ENCODE assay signal across 8 mouse cellular contexts in the genomic region with DNA sequence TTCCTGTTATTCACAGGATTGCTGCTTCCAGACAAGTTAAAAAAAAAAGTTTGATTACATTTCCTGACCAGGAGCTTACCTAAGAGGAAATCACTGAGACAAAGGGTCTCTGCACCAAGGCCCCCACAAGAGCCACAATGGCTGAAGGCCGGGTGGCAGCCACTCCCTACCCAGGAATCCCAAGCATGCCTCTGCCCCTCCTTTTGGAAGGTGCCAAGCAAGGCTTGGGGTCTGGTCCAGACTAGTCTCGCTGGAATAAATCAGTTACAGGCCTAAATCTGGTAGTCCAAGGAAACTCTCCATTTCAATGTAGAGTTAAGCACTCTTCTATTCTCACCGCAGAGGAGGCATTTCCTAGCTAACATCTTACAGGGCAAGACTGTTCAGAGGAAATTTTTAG.
DNase-seq lines count a peak whose midpoint lies in the region; ATAC-seq and TF ChIP-seq lines count a peak whose summit lies in the region.

No protein-coding gene starts in this region.

- H3K27ac ChIP-seq in embryonic facial prominence, embryonic 11.5 days (replicated peaks; ENCODE audit: low read depth, low read length) = no peak overlapping the region
- H3K27ac ChIP-seq in hindbrain, embryonic 13.5 days = 0 out of 2 replicates have a peak overlapping the region, but pooled peaks have one; percentile 86
- H3K27ac ChIP-seq in liver, embryonic 11.5 days (ENCODE audit: low read depth, low read length) = no peak overlapping the region
- peak overlapping the region; percentile 96 for H3K27ac ChIP-seq in stomach, embryonic 15.5 days

- peak; percentile 36 for DNase-seq in embryonic facial prominence, embryonic 11.5 days (ENCODE audit: low spot score)
- no peak for DNase-seq in liver, embryonic 11.5 days (ENCODE audit: low spot score)
- DNase-seq in cerebellum, adult 9-11 months = no peak
- DNase-seq in urinary bladder, postnatal 36 days (ENCODE audit: low spot score in 2 of 2) = no peak

- H3K36me3 ChIP-seq in C2C12 (ENCODE audit: control insufficient read depth, insufficient read depth) = peaks cover 9% of the 10 kb centered on the region
- no peaks in the 10 kb centered on the region for H3K36me3 ChIP-seq in embryonic facial prominence, embryonic 11.5 days (replicated peaks; ENCODE audit: control insufficient read depth, insufficient read depth, low read depth, low read length)
- H3K36me3 ChIP-seq in hindbrain, embryonic 13.5 days = no peaks in the 10 kb centered on the region
- H3K36me3 ChIP-seq in liver, embryonic 11.5 days (ENCODE audit: control insufficient read depth, insufficient read depth, low read length) = no peaks in the 10 kb centered on the region
- no peaks in the 10 kb centered on the region for H3K36me3 ChIP-seq in stomach, embryonic 15.5 days

- no peak for TF ChIP-seq CTCF in C2C12 (IDR thresholded peaks at IDR 0.05; ENCODE audit: control insufficient read depth, insufficient read depth, insufficient read length)

- peak overlapping the region; percentile 26 for H3ac ChIP-seq in C2C12 (ENCODE audit: control insufficient read depth, insufficient read length, low read depth)

- no peaks in the 10 kb centered on the region for H3K27me3 ChIP-seq in C2C12 (ENCODE audit: control insufficient read depth, insufficient read depth, insufficient read length)
- no peaks in the 10 kb centered on the region; the same call in 1 of the 2 replicates for H3K27me3 ChIP-seq in embryonic facial prominence, embryonic 11.5 days (ENCODE audit: control insufficient read depth, insufficient read depth, low read length)
- H3K27me3 ChIP-seq in hindbrain, embryonic 13.5 days = peaks cover 11% of the 10 kb centered on the region; the same call in 1 of the 2 replicates
- peaks cover 10% of the 10 kb centered on the region for H3K27me3 ChIP-seq in liver, embryonic 11.5 days (replicated peaks; ENCODE audit: control insufficient read depth, insufficient read depth, low read length)
- H3K27me3 ChIP-seq in stomach, embryonic 15.5 days (replicated peaks) = no peaks in the 10 kb centered on the region

- no peak overlapping the region; the same call in 1 of the 2 replicates for H3K4me2 ChIP-seq in embryonic facial prominence, embryonic 11.5 days (ENCODE audit: low read depth, low read length)
- H3K4me2 ChIP-seq in hindbrain, embryonic 13.5 days = peak overlapping the region; percentile 91; the same call in 1 of the 2 replicates
- H3K4me2 ChIP-seq in liver, embryonic 11.5 days = peak overlapping the region; percentile 93
- H3K4me2 ChIP-seq in stomach, embryonic 15.5 days = peak overlapping the region; percentile 94

- H3K4me3 ChIP-seq in C2C12 (ENCODE audit: insufficient read depth, poor library complexity, severe bottlenecking) = peak overlapping the region; percentile 71
- no peak overlapping the region for H3K4me3 ChIP-seq in embryonic facial prominence, embryonic 11.5 days (ENCODE audit: low read depth, low read length)
- no peak overlapping the region for H3K4me3 ChIP-seq in hindbrain, embryonic 13.5 days
- H3K4me3 ChIP-seq in liver, embryonic 11.5 days (ENCODE audit: low read depth, low read length) = no peak overlapping the region
- peak overlapping the region; percentile 69 for H3K4me3 ChIP-seq in stomach, embryonic 15.5 days (replicated peaks)

- peaks cover 3% of the 10 kb centered on the region; the same call in 1 of the 2 replicates for H3K4me1 ChIP-seq in embryonic facial prominence, embryonic 11.5 days (ENCODE audit: control insufficient read depth, insufficient read depth, low read length)
- peaks cover 39% of the 10 kb centered on the region for H3K4me1 ChIP-seq in hindbrain, embryonic 13.5 days (replicated peaks)
- H3K4me1 ChIP-seq in liver, embryonic 11.5 days (replicated peaks; ENCODE audit: control insufficient read depth, insufficient read depth, low read length) = peaks cover 21% of the 10 kb centered on the region
- peaks cover 20% of the 10 kb centered on the region for H3K4me1 ChIP-seq in stomach, embryonic 15.5 days

- peaks cover 31% of the 10 kb centered on the region for H3K79me2 ChIP-seq in C2C12 (ENCODE audit: control insufficient read depth, insufficient read depth)

- H3K9me3 ChIP-seq in embryonic facial prominence, embryonic 11.5 days (replicated peaks; ENCODE audit: control insufficient read depth, low read length) = no peaks in the 10 kb centered on the region
- no peaks in the 10 kb centered on the region for H3K9me3 ChIP-seq in hindbrain, embryonic 13.5 days
- no peaks in the 10 kb centered on the region for H3K9me3 ChIP-seq in liver, embryonic 11.5 days (ENCODE audit: control insufficient read depth, low read length)
- no peaks in the 10 kb centered on the region for H3K9me3 ChIP-seq in stomach, embryonic 15.5 days

- no peak for ATAC-seq in embryonic facial prominence, embryonic 11.5 days (replicated peaks; ENCODE audit: insufficient number of reproducible peaks, low FRiP score, low TSS enrichment, low read depth)
- no peak for ATAC-seq in hindbrain, embryonic 13.5 days (ENCODE audit: low FRiP score)
- ATAC-seq in liver, embryonic 11.5 days (replicated peaks; ENCODE audit: low FRiP score) = no peak
- ATAC-seq in stomach, embryonic 15.5 days (ENCODE audit: insufficient read depth, low FRiP score, low read depth) = no peak
- no peak for ATAC-seq in megakaryocyte progenitor cell, adult 5-6 weeks (replicated peaks; ENCODE audit: poor library complexity)

- WGBS in embryonic facial prominence, embryonic 11.5 days = 11% methylated on average over 3 of the region's 3 CpGs
- WGBS in hindbrain, embryonic 13.5 days = 20% methylated on average over 3 of the region's 3 CpGs
- 27% methylated on average over 3 of the region's 3 CpGs for WGBS in liver, embryonic 11.5 days
- 22% methylated on average over 3 of the region's 3 CpGs for whole genome bisulfite sequencing in stomach, embryonic 15.5 days

- no peak overlapping the region for H3K9ac ChIP-seq in embryonic facial prominence, embryonic 11.5 days (replicated peaks; ENCODE audit: low read length)
- no peak overlapping the region for H3K9ac ChIP-seq in hindbrain, embryonic 13.5 days
- H3K9ac ChIP-seq in liver, embryonic 11.5 days (ENCODE audit: low read depth, low read length) = no peak overlapping the region
- no peak overlapping the region for H3K9ac ChIP-seq in stomach, embryonic 15.5 days

- H3K79me3 ChIP-seq in C2C12 (ENCODE audit: low read depth) = peaks cover 20% of the 10 kb centered on the region

TF ChIP-seq in C2C12, 6 proteins besides CTCF, POLR2A, EP300 and RAD21:
- TF ChIP-seq MYOD1 (IDR thresholded peaks at IDR 0.05; ENCODE audit: control insufficient read depth, insufficient read length, low read depth) (no peak), USF1 (IDR thresholded peaks at IDR 0.05; ENCODE audit: low read depth) (no peak), CEBPB (IDR thresholded peaks at IDR 0.05; ENCODE audit: low read depth) (no peak), MYOG (IDR thresholded peaks at IDR 0.05; ENCODE audit: control insufficient read depth, extremely low read depth, insufficient read length) (no peak), FOSL1 (IDR thresholded peaks at IDR 0.05; ENCODE audit: insufficient read depth, low read length, poor library complexity, severe bottlenecking) (no peak), MAX (IDR thresholded peaks at IDR 0.05) (no peak)
TF ChIP-seq in C2C12: peak in this region for 0.

Comparison
In these comparisons a context has a peak if more than half of its experiments do, and no peak if none do; other contexts are left out.
1. H3K4me3 ChIP-seq: peak in C2C12 (single experiment) and stomach, embryonic 15.5 days (single experiment); none in embryonic facial prominence, embryonic 11.5 days (single experiment), hindbrain, embryonic 13.5 days (single experiment) and liver, embryonic 11.5 days (single experiment).
2. H3K27ac ChIP-seq: peak in hindbrain, embryonic 13.5 days (single experiment) and stomach, embryonic 15.5 days (single experiment); none in embryonic facial prominence, embryonic 11.5 days (single experiment) and liver, embryonic 11.5 days (single experiment).